Mouse (Mus musculus) thymus, postnatal 36 days (tissue): Measurements from ENCODE around the gene Cfap97d1.
A peak's percentile ranks its signal among the peaks of the same experiment; 100 is the strongest.
"Not testable (repeated sequence)": the region's sequence is repeated elsewhere in the genome, so short reads cannot be mapped to it uniquely, and the experiment has no call there.

Experiments used
- DNase-seq, 2 experiments: peaks; one replicate each; pipeline ENCODE4 v3.0.0; 2022; ENCODE audit warnings: mixed read lengths in 2 of 2

Gene Cfap97d1

GRCm38 (mm10) chr11:101974181-101974580, 9.9 kb upstream of the Cfap97d1 start:
- no peak for DNase-seq

- DNase-seq, result no peak
These were observed 9.2 kb upstream of the Cfap97d1 start for GRCm38 (mm10) chr11:101974923-101975322.

- DNase-seq, result no peak
These were observed 7.1 kb upstream of the Cfap97d1 start for GRCm38 (mm10) chr11:101976949-101977348.

- DNase-seq, result no peak
These were observed 4.9 kb upstream of the Cfap97d1 start for GRCm38 (mm10) chr11:101979140-101979539.

GRCm38 (mm10) chr11:101980603-101981157, 3.4 kb upstream of the Cfap97d1 start:
- DNase-seq, result no peak

- no peak for DNase-seq
These were observed 2.2 kb upstream of the Cfap97d1 start for GRCm38 (mm10) chr11:101981850-101982249.

GRCm38 (mm10) chr11:101982981-101983411, 1.1 kb upstream of the Cfap97d1 start:
- no peak for DNase-seq

- DNase-seq, result no peak
These were observed 603 bp upstream of the Cfap97d1 start for GRCm38 (mm10) chr11:101983431-101983921.

- DNase-seq, result not testable (repeated sequence)
These were observed 1.4 kb downstream of the Cfap97d1 start for GRCm38 (mm10) chr11:101985450-101985849.

GRCm38 (mm10) chr11:101985990-101986389, 1.9 kb downstream of the Cfap97d1 start:
- peak; percentile 41 to 45 for DNase-seq

GRCm38 (mm10) chr11:101986913-101987312, 2.8 kb downstream of the Cfap97d1 start, which contains the start of gene Dusp3:
Gene Dusp3 (minus strand): TSS chr11:101987013.
- no peak for DNase-seq

GRCm38 (mm10) chr11:101990244-101990643, 6.2 kb downstream of the Cfap97d1 start:
- no peak for DNase-seq

- DNase-seq, result no peak
These were observed 7.7 kb downstream of the Cfap97d1 start for GRCm38 (mm10) chr11:101991813-101992212.

- no peak for DNase-seq
These were observed 8.3 kb downstream of the Cfap97d1 start for GRCm38 (mm10) chr11:101992411-101992810.

- no peak for DNase-seq
These were observed 10.0 kb downstream of the Cfap97d1 start for GRCm38 (mm10) chr11:101994100-101994499.

- DNase-seq, result no peak
These were observed 11.9 kb downstream of the Cfap97d1 start for GRCm38 (mm10) chr11:101995938-101996337.

- DNase-seq, result no peak
These were observed 14.2 kb downstream of the Cfap97d1 start for GRCm38 (mm10) chr11:101998258-101998657.

- no peak for DNase-seq
These were observed 15.4 kb downstream of the Cfap97d1 start for GRCm38 (mm10) chr11:101999466-101999865.

- no peak for DNase-seq
These were observed 20.2 kb downstream of the Cfap97d1 start for GRCm38 (mm10) chr11:102004251-102004650.

- no peak for DNase-seq
These were observed 22.2 kb downstream of the Cfap97d1 start for GRCm38 (mm10) chr11:102006271-102006670.

- DNase-seq, result no peak
These were observed 22.6 kb downstream of the Cfap97d1 start for GRCm38 (mm10) chr11:102006688-102007087.

GRCm38 (mm10) chr11:102008372-102008771, 24.3 kb downstream of the Cfap97d1 start:
- DNase-seq, result no peak

GRCm38 (mm10) chr11:102008954-102009637, 25.0 kb downstream of the Cfap97d1 start:
- DNase-seq, result no peak

GRCm38 (mm10) chr11:102010140-102010539, 26.1 kb downstream of the Cfap97d1 start:
- no peak for DNase-seq
